Mouse (Mus musculus) lung, adult 2 months (tissue): Measurements from ENCODE around the gene Ckap2l. TPM values are rescaled to one million over a fixed set of nuclear protein-coding genes. Genes with fewer than 3 reads are reported as not detected.
A peak's percentile ranks its signal among the peaks of the same experiment; 100 is the strongest.

ENCODE experiments used
- DNase-seq: peaks from one replicate; pipeline ENCODE4 v3.0.0; 2022
- H3K4me1 ChIP-seq: fragments of 200-500 bp; 2 replicates; pipeline ENCODE4 v1.6.1; 2011; ENCODE audit warnings: low read length; ENCODE audit not compliant: control insufficient read depth, insufficient read depth
- H3K4me3 ChIP-seq: fragments of 200-500 bp; replicated peaks from 2 replicates; pipeline ENCODE3; 2011; ENCODE audit warnings: low read depth, mild to moderate bottlenecking, control low read depth, low read length; ENCODE audit errors: extremely low read depth
- CTCF ChIP-seq: fragments of 200-500 bp; IDR thresholded peaks from 2 replicates; pipeline ENCODE4 v1.5.1; 2011; ENCODE audit warnings: mild to moderate bottlenecking, low read length, control low read depth; ENCODE audit not compliant: insufficient read depth
- POLR2A ChIP-seq: fragments of 200-500 bp; IDR thresholded peaks from 2 replicates; pipeline ENCODE4 v1.6.1; 2011; ENCODE audit warnings: low read depth, mild to moderate bottlenecking, control low read depth, low read length, borderline replicate concordance; ENCODE audit errors: extremely low read depth
- WGBS: fragments of 180-500 bp; shearing (Covaris S2); methylation state at CpG from one replicate; pipeline ENCODE4 v1.1.7; 2018; 5-methylcytosine and 5-hydroxymethylcytosine counted together
- polyA plus RNA-seq: library from polyadenylated mRNA; depleted of rRNA; stranded (reverse); fragments of >200 nt; gene quantifications from 2 replicates; pipeline ENCODE4 v1.2.3, GENCODE M21; 2012

The Ckap2l gene
- polyA plus RNA-seq, 1 experiment, result 0.60 TPM

GRCm38 (mm10) chr2:129269161-129269643 is 27.8 kb downstream of the Ckap2l start:
- H3K4me3 ChIP-seq, result no peak overlapping the region
- WGBS, result 90% methylated on average over 12 of the region's 12 CpGs
- DNase-seq, result no peak
- TF ChIP-seq CTCF (no peak), POLR2A (no peak)
- no peaks in the 10 kb centered on the region for H3K4me1 ChIP-seq

DNA sequence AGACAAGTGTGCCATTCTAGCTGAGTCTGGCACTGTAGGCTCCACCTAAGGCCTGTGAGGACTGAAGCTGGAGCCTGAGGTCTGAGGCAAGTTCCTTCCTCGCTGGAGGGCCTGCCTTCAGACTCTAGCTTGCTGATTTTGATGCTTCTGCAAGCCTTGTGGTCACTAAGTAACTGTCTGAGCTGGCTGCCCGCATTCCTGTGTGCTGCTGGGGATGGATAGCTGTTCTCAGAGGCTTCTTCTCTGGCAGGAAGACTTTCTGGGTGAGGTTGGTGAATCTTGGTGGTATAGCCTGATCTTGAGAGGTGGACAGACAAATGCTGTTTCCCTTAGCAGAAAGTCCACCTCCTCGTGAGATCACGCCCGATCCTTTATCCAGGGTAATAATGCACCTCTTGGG is 29.3 kb downstream of the Ckap2l start:
- no peak for TF ChIP-seq POLR2A
- TF ChIP-seq CTCF, result no peak
- Histone ChIP-seq H3K4me1 (no peaks in the 10 kb centered on the region), H3K4me3 (no peak overlapping the region)
- WGBS, result 94% methylated on average over 5 of the region's 5 CpGs
- no peak for DNase-seq

DNA sequence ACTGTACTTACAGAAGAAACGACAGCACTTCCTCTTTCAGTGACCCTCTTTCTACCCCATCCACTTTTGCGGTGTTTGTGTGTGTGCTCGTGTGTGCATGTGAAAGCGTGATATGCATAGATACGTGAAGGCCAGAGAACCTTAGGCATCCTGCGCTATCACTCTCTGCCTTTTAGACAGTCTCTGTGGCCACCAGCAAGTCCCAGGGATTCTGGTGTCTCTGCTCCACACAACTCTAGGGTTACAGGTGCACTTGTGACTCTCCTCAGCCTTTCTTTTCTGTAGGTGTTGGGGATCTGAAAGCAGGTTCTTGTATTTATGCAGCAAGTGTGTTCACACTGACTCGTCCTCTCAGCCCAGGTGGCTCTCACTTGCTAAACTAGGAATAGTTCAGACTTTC is 31.7 kb downstream of the Ckap2l start:
- no peak overlapping the region for H3K4me3 ChIP-seq
- 85% methylated on average over 7 of the region's 7 CpGs for WGBS
- no peak for DNase-seq
- no peaks in the 10 kb centered on the region for H3K4me1 ChIP-seq
- TF ChIP-seq POLR2A (no peak), CTCF (no peak)

- DNase-seq, result no peak
- WGBS, result 51% methylated on average over 5 of the region's 5 CpGs
- Histone ChIP-seq H3K4me3 (no peak overlapping the region), H3K4me1 (no peaks in the 10 kb centered on the region)
- TF ChIP-seq CTCF, result no peak
- no peak for TF ChIP-seq POLR2A
Observed at GRCm38 (mm10) chr2:129263073-129263472, 33.9 kb downstream of the Ckap2l start.

- no peak for TF ChIP-seq CTCF
- no peak for TF ChIP-seq POLR2A
- Histone ChIP-seq H3K4me3 (no peak overlapping the region), H3K4me1 (no peaks in the 10 kb centered on the region)
- no peak for DNase-seq
- WGBS, result 50% methylated on average over 6 of the region's 6 CpGs
Observed at GRCm38 (mm10) chr2:129261151-129261794, 35.7 kb downstream of the Ckap2l start.

DNA sequence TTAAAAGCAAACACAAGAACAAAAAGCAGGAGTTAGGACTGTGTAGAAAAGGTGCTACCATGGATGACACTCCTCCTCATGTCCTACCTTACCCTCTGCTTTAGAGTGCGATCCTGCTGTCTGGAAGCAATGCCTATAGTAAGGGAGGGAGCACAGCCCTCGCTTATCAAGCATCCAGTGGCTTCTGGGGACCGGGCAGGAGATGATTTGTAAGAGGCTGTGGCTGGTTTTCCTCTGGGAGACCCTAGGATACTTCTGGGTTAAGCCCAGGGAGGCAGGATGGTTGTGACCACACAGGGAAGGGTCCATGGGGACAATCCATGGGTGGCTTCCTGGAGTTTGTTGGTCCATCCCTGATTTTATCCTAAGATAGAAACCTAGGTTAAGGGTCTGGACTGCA is 36.4 kb downstream of the Ckap2l start:
- 78% methylated on average over 3 of the region's 3 CpGs for WGBS
- Histone ChIP-seq H3K4me1 (no peaks in the 10 kb centered on the region), H3K4me3 (no peak overlapping the region)
- TF ChIP-seq CTCF (no peak), POLR2A (no peak)
- no peak for DNase-seq

DNA sequence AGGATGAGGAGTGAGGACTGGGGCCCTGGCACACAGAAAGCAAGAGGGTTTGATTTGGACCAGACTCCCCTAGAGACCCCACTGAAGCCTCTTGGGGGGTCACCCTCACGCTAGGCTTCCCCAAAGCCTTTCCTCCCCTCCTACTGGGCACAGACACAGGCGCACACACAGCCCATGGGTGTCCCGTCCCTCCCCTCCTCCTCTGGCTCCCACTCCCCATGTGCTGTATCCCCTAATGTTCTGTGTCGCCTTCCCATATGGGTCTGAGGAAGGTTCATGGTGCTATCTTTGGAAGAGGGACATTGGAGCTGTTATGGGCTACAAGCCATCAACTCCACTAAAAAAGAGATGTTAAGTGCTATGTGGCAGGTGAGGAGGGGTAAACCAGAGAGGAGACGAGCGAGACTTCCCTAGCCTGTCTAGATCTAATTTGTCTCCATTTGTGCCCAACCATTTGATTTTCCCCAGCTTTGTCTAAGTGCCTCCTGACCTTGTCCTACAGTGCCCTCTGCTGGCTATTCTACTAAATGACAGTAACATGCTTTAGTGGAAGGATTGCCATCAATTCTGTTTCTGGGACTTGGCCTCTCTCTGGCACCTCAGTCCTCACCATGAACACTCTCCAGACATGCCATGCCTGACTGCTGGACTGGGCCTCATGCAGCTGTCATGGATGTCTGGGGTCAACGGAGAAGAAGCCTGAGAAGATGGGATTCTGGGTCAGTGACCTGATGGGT is 38.4 kb downstream of the Ckap2l start:
- no peak overlapping the region for H3K4me3 ChIP-seq
- WGBS, result 38% methylated on average over 7 of the region's 7 CpGs
- TF ChIP-seq CTCF (peak; percentile 56), POLR2A (no peak)
- no peaks in the 10 kb centered on the region for H3K4me1 ChIP-seq
- peak; percentile 30 for DNase-seq

DNA sequence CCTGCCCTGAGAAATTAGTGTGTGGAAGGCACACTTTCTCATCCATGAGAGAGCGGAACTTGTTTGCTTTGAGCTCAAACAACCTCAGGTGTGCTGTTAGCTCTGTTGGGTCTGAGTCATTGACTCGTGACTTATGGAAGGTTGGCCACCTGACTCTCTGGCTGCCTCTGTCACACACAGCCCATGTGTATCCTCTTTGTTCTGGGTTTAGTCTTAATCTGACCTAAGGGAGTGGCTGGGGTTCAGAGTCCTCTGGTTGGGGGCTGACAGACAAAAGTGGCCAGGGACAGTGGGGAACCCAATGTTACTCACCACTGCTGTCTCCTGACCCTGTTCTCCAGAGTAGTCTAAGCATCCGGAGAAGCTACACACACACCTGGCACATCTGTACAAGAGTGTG is 39.0 kb downstream of the Ckap2l start:
- Histone ChIP-seq H3K4me1 (no peaks in the 10 kb centered on the region), H3K4me3 (no peak overlapping the region)
- no peak for DNase-seq
- no peak for TF ChIP-seq POLR2A
- no peak for TF ChIP-seq CTCF
- whole genome bisulfite sequencing, result 69% methylated on average over 3 of the region's 3 CpGs

DNA sequence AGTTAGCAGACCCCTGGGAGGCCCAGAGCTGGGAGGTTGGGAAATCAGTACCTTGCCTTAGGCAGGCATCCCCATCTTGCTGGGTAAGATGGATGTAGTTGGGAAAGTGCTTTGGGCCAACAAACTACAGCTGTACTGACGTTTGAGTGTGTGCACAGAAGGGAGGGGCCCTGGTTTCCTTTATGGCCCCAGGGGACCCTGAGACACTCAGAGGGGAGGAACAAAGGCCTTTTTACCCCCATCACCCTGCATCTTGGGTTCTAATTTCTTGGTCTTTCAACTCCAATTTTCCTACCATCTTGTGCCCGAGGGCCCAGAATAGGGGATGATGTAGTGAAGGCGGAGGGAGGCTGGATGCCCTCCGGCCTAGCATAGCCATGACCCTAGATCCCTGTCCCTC is 41.0 kb downstream of the Ckap2l start:
- 81% methylated on average over 4 of the region's 4 CpGs for WGBS
- DNase-seq, result no peak
- no peak overlapping the region for H3K4me3 ChIP-seq

GRCm38 (mm10) chr2:129254076-129254475 is 42.9 kb downstream of the Ckap2l start:
- 59% methylated on average over 2 of the region's 2 CpGs for WGBS
- no peaks in the 10 kb centered on the region for H3K4me1 ChIP-seq
- DNase-seq, result no peak
- no peak overlapping the region for H3K4me3 ChIP-seq
- TF ChIP-seq POLR2A, result no peak
- TF ChIP-seq CTCF, result no peak

More for the DNA sequence above, 41.0 kb downstream of the Ckap2l start:
- TF ChIP-seq POLR2A (no peak), CTCF (no peak)
- no peaks in the 10 kb centered on the region for H3K4me1 ChIP-seq
